Mouse (Mus musculus): ENCODE results near the gene Psmd1. TPM values are rescaled to one million over a fixed set of nuclear protein-coding genes. Genes with fewer than 3 reads are reported as not detected.

The Psmd1 gene
- polyA plus RNA-seq, 1 experiment from 2014 or later = 194 TPM

DNA sequence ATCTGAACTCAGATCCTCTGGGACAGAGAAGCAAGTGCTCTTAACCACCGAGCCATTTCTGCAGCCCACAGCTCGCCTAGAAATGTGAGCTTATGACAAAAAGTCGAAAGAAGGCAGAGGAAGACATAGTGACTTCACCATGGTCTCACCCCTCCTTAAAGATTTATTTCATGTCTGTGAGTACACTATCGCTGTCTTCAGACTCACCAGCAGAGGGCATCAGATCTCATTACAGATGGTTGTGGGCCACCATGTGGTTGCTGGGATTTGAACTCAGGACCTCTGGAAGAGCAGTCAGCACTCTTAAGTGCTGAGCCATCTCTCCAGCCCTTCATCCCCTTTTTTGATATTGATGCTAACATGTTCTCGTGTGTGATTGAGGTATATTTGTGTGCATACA is 110.4 kb downstream of the Psmd1 start:
- Histone ChIP-seq H3K36me3 (replicated peaks; ENCODE audit: control insufficient read depth, insufficient read depth) (peaks cover 91% of the 10 kb centered on the region), H3K27me3 (ENCODE audit: control insufficient read depth, insufficient read depth, low read length) (no peaks in the 10 kb centered on the region), H3K27ac (no peak overlapping the region), H3K4me3 (replicated peaks; ENCODE audit: low read length) (no peak overlapping the region), H3K9me3 (ENCODE audit: control insufficient read depth, low read length) (no peaks in the 10 kb centered on the region), H3K9ac (no peak overlapping the region), H3K4me2 (replicated peaks) (no peak overlapping the region), H3K4me1 (replicated peaks; ENCODE audit: control insufficient read depth, insufficient read depth, low read length) (no peaks in the 10 kb centered on the region)
- ATAC-seq (ENCODE audit: low FRiP score) = no peak
- 97% methylated on average over 5 of the region's 5 CpGs for WGBS
- DNase-seq (ENCODE audit: low spot score) = no peak

DNA sequence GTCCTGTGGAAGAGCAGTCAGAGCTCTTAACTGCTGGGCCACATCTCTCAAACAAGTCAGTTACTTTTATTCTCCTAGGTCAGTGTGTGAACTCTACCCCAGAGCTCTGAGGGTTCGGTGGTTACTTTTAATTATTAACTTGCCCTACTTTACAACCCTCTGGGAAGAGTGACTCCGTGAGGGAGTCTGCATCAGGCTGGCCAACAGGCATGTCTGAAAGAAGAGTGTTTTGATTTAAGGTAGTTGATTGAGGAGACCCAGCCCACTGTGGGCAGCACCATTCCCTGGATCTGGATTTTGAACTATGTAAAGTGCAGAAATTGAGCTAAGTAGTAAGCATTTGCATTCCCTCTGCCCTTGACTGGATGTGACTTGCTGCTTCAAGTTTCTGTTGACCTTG is 111.9 kb downstream of the Psmd1 start:
- Histone ChIP-seq H3K27me3 (ENCODE audit: control insufficient read depth, insufficient read depth, low read length) (no peaks in the 10 kb centered on the region), H3K4me1 (replicated peaks; ENCODE audit: control insufficient read depth, insufficient read depth, low read length) (no peaks in the 10 kb centered on the region)
- 62% methylated on average over 2 of the region's 2 CpGs for WGBS

GRCm38 (mm10) chr1:86178462-86179253 is 114.5 kb downstream of the Psmd1 start:
- H3K27ac ChIP-seq = no peak overlapping the region
- H3K9me3 ChIP-seq (ENCODE audit: control insufficient read depth, low read length) = no peaks in the 10 kb centered on the region
- peaks cover 73% of the 10 kb centered on the region for H3K36me3 ChIP-seq (replicated peaks; ENCODE audit: control insufficient read depth, insufficient read depth)
- 46% methylated on average over 7 of the region's 7 CpGs for WGBS
- ATAC-seq (ENCODE audit: low FRiP score) (peak; percentile 58; the same call in 1 of the 2 replicates), DNase-seq (ENCODE audit: low spot score) (peak; percentile 85)
- no peaks in the 10 kb centered on the region for H3K27me3 ChIP-seq (ENCODE audit: control insufficient read depth, insufficient read depth, low read length)
- no peaks in the 10 kb centered on the region for H3K4me1 ChIP-seq (replicated peaks; ENCODE audit: control insufficient read depth, insufficient read depth, low read length)
- no peak overlapping the region for H3K9ac ChIP-seq
- H3K4me3 ChIP-seq (replicated peaks; ENCODE audit: low read length) = no peak overlapping the region
- H3K4me2 ChIP-seq (replicated peaks) = no peak overlapping the region

More for the DNA sequence above, 111.9 kb downstream of the Psmd1 start:
- H3K27ac ChIP-seq = no peak overlapping the region
- H3K9me3 ChIP-seq (ENCODE audit: control insufficient read depth, low read length) = no peaks in the 10 kb centered on the region
- peaks cover 84% of the 10 kb centered on the region for H3K36me3 ChIP-seq (replicated peaks; ENCODE audit: control insufficient read depth, insufficient read depth)
- H3K9ac ChIP-seq = no peak overlapping the region
- no peak for DNase-seq (ENCODE audit: low spot score)
- no peak overlapping the region for H3K4me2 ChIP-seq (replicated peaks)
- no peak overlapping the region for H3K4me3 ChIP-seq (replicated peaks; ENCODE audit: low read length)
- ATAC-seq (ENCODE audit: low FRiP score) = no peak

DNA sequence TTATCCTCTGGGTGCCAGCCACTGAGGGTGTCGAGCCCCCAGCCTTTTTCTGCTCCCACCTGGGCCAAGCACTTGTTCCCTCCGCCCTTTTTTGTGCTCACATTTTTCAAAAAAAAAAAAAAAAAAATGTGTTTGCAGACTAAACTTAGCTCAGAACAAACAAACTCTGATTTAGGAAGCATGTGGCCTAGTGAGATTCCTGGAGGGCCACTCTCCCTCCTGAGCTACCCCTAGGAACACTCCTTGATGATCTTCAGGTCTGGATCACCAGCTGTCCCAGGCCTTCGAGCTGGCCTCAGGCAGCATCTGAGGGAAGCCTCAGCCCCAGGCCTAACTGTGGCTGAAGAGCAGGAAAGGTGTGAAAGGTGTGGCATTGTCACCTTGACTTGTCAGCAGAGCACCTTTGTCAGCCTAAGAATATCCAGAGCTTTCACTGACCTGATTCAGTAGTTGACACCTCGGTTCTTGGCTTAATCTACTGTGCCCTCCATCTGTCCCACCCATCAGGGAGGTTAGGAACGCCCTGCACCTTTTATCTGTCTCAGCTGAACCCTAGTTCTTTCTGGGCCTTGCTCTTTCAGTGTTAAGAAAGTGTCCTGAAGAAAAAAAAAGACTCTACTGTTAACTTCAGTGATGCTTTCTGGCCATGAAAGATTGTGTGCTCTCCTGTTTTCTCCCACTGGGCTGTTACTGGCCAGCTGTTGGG is 118.0 kb downstream of the Psmd1 start:
- H3K27ac ChIP-seq = no peak overlapping the region
- no peaks in the 10 kb centered on the region for H3K27me3 ChIP-seq (ENCODE audit: control insufficient read depth, insufficient read depth, low read length)
- no peaks in the 10 kb centered on the region for H3K9me3 ChIP-seq (ENCODE audit: control insufficient read depth, low read length)
- DNase-seq (ENCODE audit: low spot score) = no peak
- ATAC-seq (ENCODE audit: low FRiP score) = no peak
- H3K4me3 ChIP-seq (replicated peaks; ENCODE audit: low read length) = no peak overlapping the region
- H3K4me2 ChIP-seq (replicated peaks) = no peak overlapping the region
- no peaks in the 10 kb centered on the region for H3K4me1 ChIP-seq (replicated peaks; ENCODE audit: control insufficient read depth, insufficient read depth, low read length)
- H3K9ac ChIP-seq = no peak overlapping the region
- H3K36me3 ChIP-seq (replicated peaks; ENCODE audit: control insufficient read depth, insufficient read depth) = peaks cover 45% of the 10 kb centered on the region
- WGBS = 91% methylated on average over 5 of the region's 5 CpGs

DNA sequence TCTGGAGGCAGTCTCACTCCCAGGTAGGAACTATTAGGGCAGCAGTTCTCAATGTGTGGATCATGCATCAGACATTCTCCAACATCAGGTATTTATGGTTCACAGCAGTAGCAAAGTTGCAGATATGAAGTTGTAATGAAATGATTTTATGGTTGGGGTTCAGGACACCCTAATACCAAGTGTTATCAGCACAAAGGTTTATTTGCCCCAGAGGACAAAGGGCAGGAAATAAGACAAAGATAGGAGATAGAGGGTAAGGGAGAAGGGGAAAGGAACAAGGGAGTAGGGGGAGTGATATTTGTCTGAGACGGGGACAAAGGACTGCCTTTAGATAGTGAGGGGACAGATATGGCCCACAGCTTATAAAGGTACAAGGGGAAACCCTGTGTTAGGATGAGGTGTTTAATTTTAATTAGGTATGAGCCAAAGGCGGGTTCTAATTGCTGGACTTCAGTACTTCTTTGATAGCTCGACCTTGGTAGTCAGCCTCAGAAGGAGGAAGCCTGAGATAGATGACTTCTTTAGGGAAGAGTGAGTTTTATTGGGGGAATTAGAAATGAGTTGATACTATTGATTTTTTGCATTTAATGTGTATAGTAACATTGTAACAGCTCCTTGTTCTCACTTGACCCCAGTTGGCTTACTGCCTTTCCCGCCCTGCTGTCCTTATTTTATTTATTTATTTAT is 119.5 kb downstream of the Psmd1 start:
- no peak overlapping the region for H3K9ac ChIP-seq
- H3K4me2 ChIP-seq (replicated peaks) = no peak overlapping the region
- WGBS = 85% methylated on average over 4 of the region's 4 CpGs
- no peaks in the 10 kb centered on the region for H3K4me1 ChIP-seq (replicated peaks; ENCODE audit: control insufficient read depth, insufficient read depth, low read length)
- H3K4me3 ChIP-seq (replicated peaks; ENCODE audit: low read length) = no peak overlapping the region
- H3K36me3 ChIP-seq (replicated peaks; ENCODE audit: control insufficient read depth, insufficient read depth) = peaks cover 38% of the 10 kb centered on the region
- DNase-seq (ENCODE audit: low spot score) (no peak), ATAC-seq (ENCODE audit: low FRiP score) (no peak)
- no peaks in the 10 kb centered on the region for H3K9me3 ChIP-seq (ENCODE audit: control insufficient read depth, low read length)
- no peaks in the 10 kb centered on the region for H3K27me3 ChIP-seq (ENCODE audit: control insufficient read depth, insufficient read depth, low read length)
- no peak overlapping the region for H3K27ac ChIP-seq

DNA sequence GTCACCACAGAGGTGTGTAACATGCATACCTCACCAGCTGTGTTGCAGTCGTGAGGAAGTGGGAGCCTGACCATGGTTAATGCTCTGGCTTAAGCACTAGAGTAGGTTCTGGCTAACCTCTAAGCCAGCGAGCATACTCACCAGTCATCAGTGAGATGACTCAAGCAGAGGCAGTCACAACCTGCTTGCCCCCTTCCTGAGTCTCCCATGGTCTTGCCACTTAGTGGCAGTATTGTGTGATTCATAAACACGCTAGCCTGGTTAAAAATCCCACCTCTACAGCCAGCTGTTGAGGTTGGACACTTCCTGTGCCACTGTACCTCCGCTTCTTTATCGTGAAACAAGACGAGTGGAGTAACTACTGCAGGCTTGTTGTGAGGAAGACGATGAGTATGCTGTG is 122.6 kb downstream of the Psmd1 start:
- Histone ChIP-seq H3K4me3 (replicated peaks; ENCODE audit: low read length) (no peak overlapping the region), H3K4me1 (replicated peaks; ENCODE audit: control insufficient read depth, insufficient read depth, low read length) (no peaks in the 10 kb centered on the region), H3K36me3 (replicated peaks; ENCODE audit: control insufficient read depth, insufficient read depth) (peaks cover 49% of the 10 kb centered on the region), H3K9ac (no peak overlapping the region), H3K27me3 (ENCODE audit: control insufficient read depth, insufficient read depth, low read length) (no peaks in the 10 kb centered on the region), H3K9me3 (ENCODE audit: control insufficient read depth, low read length) (no peaks in the 10 kb centered on the region), H3K4me2 (replicated peaks) (no peak overlapping the region), H3K27ac (no peak overlapping the region)
- no peak for ATAC-seq (ENCODE audit: low FRiP score)
- DNase-seq (ENCODE audit: low spot score) = no peak
- 93% methylated on average over 7 of the region's 7 CpGs for WGBS

DNA sequence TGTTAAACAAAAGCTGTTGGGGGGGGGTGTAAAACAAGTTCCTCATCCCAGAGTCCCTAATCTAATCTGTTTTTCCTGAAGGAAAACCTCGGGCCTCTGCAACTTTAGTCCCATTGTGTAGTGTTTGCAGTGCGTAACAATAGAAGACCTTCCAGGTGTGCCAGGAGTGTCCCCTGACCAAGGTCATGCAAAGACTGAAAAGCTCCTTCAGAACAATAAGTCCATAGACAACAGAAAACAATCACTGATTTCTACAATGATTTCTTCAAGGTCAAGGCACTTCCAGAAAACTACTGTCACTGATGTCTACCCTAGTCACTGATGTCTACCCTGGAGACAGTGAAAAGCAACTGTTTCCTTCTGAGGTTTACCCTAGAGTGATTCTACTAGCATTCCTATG is 123.7 kb downstream of the Psmd1 start:
- H3K4me1 ChIP-seq (replicated peaks; ENCODE audit: control insufficient read depth, insufficient read depth, low read length) = no peaks in the 10 kb centered on the region
- H3K9ac ChIP-seq = no peak overlapping the region
- DNase-seq (ENCODE audit: low spot score) (no peak), ATAC-seq (ENCODE audit: low FRiP score) (no peak)
- WGBS = 78% methylated on average over 2 of the region's 2 CpGs
- no peak overlapping the region for H3K4me3 ChIP-seq (replicated peaks; ENCODE audit: low read length)
- no peaks in the 10 kb centered on the region for H3K27me3 ChIP-seq (ENCODE audit: control insufficient read depth, insufficient read depth, low read length)
- peaks cover 52% of the 10 kb centered on the region for H3K36me3 ChIP-seq (replicated peaks; ENCODE audit: control insufficient read depth, insufficient read depth)
- H3K9me3 ChIP-seq (ENCODE audit: control insufficient read depth, low read length) = no peaks in the 10 kb centered on the region
- H3K27ac ChIP-seq = no peak overlapping the region
- no peak overlapping the region for H3K4me2 ChIP-seq (replicated peaks)

DNA sequence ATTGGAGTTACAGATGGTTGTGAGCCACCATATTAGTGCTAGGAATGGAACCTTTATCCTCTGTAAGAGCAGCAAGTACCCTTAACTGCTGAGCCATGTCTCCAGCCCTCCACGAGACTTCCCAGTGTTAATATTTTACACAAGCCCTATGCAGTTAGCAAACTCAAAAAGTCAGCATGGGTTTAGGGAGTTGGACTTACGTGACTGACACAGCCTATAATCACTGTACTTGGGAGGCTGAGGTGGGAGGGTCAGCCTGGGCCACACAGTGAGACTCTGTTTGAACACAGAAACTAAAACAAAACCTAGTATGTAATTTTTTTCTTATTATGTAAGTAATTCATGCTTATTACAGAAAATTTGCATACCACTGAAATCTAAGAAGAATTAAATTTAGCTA is 124.1 kb downstream of the Psmd1 start:
- Histone ChIP-seq H3K9me3 (ENCODE audit: control insufficient read depth, low read length) (no peaks in the 10 kb centered on the region), H3K4me2 (replicated peaks) (no peak overlapping the region), H3K4me1 (replicated peaks; ENCODE audit: control insufficient read depth, insufficient read depth, low read length) (no peaks in the 10 kb centered on the region), H3K36me3 (replicated peaks; ENCODE audit: control insufficient read depth, insufficient read depth) (peaks cover 56% of the 10 kb centered on the region), H3K9ac (no peak overlapping the region), H3K27ac (no peak overlapping the region), H3K27me3 (ENCODE audit: control insufficient read depth, insufficient read depth, low read length) (no peaks in the 10 kb centered on the region), H3K4me3 (replicated peaks; ENCODE audit: low read length) (no peak overlapping the region)
- ATAC-seq (ENCODE audit: low FRiP score) (no peak), DNase-seq (ENCODE audit: low spot score) (no peak)
- WGBS = 91% methylated on average over 2 of the region's 2 CpGs
